Mouse (Mus musculus): Measurements from ENCODE around the gene Tmem53.
"Not testable (repeated sequence)": the region's sequence is repeated elsewhere in the genome, so short reads cannot be mapped to it uniquely, and the experiment has no call there.

The Tmem53 gene

DNA sequence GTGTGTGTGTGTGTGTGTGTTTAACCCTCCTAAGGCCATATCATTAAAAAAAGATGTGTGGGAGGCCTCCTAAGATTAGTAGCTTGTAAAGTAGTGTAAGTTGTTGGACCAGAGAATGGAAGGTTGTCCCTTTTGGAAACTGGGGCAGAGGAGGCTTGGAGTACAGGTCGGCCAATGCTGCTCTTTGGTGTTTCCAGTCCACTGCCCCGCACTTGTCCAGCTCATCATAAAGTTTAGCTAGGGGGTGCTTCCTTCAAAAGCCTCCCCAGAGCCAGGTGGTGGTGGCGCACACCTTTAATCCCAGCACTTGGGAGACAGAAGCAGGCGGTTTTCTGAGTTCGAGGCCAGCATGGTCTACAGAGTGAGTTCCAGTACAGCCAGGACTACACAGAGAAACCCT is 1.0 kb downstream of the Tmem53 start:
- no peak for DNase-seq

DNA sequence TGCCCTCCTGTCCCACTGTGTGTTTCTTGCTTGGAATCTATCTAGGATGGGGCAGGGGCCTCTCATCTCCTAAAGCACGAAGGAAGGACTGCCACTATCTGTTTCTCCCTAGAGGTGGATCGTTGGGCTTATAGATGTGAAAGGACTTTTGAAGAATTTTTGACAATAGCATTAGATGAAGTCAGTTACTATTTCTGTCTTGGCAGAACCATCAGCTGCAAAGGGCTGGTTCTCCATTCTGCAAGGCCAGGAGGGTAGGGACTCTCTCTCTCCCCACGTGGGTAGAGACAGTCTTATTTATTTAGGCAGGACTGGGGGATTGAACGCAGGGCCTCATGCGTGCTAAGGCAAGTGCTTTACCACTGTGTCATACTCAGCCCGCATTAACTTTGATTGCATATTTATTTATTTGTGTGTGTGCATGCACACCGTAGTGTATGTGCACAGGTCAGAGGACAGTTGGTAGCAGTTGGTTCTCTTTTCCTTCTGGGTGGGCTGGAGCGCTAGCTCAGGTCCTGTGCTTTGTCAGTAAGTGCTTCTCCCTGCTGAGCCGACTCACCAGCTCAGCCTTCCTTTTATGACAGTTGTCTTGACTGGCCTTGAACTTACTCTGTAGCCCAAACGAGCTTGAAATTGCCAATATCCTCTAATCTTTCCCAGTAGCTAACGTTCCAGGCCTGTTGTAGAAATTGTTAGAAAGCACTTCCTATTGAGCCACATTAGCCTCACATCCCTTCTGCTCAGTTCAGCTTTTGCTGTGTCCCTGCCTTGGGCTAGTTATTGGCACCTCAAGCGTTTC is 1.7 kb downstream of the Tmem53 start:
- no peak for DNase-seq

DNA sequence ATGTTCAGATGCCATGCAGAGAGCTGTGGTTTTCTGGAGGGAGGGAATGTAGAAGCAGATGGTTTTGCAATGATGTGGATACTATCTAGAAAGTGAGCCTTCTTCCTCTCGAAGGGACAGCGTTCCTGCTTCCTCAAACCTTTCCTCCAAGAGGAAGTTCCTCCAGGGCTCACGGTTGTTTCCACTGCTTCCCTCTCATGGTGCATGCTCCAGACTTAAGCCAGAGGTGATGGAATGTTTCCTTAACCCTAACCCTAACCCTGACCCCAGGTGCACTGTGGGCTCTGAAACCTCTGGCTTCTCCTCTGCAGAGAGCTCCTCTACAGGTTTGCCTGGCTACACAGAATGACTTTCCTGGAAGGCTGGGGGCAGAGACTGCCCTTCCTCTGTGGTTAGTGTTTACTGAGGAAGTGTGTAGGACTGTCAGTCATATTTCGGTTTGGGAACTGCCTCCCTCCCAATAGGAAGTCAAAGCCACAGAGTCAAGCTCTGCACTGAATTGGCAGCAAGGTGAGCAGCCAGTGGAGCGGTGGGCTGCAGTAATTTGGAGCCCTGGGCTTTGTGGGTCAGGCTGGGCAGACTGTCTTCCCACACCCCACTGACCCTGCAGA is 2.4 kb downstream of the Tmem53 start:
- DNase-seq, result no peak

DNA sequence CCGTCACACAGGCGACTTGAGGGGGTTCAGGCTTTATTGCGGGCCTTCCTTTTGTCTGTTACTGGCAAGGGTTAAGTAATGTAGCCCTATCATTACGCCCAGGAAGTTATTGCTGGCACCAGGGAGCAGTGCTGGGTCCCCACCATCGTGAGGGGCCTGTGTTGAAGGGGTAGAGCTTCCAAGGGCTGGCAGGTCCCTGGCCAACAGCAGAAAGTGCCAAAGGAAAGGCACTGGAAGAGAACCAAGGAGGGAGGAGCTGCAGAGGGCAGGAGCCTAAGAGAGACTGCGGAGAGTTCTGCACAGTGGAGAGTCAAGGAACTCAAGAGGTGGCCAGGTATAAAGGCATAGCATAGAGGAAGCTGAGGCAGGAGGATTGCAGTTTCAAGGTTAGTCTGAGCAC is 2.9 kb downstream of the Tmem53 start:
- DNase-seq, result no peak

DNA sequence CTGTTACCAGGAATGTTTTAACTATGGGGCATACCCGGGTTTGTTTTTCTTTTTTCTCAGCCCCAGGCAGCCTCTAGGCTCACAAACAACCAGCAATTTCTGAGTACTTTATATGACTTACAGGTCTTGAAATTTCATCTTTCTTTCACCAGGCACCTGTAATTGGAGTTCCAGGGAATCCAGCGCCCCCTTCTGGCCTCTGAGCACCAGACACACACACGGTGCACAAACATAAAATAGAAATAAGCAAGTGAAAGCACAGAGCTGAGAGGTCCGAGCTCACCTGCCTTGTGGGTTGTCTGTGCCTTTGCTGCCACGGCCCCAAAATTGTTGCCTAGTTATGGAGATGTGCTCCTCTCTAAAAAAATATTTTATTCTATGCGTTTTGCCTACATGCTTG is 8.2 kb downstream of the Tmem53 start:
- not testable (repeated sequence) for DNase-seq

DNA sequence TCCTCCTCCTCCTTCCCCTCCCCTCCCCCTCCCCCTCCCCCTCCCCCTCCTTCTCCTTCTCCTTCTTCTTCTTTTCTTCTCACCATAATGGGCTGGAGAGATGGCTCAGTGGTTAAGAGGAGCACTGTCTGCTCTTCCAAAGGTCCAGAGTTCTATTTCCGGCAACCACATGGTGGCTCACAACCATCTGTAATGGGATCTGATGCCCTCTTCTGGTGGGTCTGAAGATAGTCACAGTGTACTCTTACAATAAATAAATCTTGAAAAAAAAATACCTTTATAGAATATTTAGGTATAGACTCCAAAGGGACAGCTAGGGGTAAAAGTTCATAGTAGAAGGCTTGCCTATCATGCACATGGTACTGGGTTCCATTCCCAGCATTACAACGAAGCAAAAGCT is 9.5 kb downstream of the Tmem53 start:
- DNase-seq, result no peak

DNA sequence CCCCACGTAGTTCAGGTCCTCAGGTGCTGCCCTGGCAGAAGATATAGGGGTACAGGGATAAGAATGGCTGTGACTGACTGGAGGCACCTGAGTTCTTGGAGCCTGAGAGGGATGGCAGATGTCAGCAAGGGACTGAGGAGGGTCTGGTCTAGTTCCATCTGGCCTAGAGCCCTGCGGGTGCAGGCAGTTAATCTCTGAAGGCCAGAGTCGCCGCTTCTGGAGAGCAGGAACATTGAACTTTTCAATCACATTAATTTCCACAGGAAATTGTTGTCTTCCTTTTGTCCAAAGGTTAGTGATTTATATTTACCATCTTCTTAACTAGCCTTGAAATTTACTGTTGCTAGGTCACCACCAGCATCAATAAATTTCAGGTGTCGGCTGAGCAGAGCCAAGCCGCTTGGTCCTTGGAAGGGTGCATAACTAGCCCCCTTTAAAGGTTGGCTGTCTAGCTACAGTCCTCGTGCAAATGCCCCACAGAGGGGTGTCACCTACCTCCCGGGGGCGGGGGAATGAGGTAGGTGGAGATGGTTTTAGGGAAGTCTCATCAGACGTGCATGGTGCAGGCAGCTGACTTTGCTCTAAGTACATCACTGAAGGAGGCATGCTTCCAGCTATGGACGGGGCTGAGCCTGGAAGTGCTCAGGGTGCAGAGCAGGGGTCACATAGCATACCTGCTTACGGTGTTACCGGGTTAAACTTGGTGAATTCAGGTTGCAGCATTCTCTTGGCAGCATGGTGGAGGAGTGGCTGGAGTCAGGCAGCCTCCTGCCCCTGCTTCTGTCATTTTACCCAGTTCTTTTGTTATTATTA is 10.6 kb downstream of the Tmem53 start:
- DNase-seq, result no peak

DNA sequence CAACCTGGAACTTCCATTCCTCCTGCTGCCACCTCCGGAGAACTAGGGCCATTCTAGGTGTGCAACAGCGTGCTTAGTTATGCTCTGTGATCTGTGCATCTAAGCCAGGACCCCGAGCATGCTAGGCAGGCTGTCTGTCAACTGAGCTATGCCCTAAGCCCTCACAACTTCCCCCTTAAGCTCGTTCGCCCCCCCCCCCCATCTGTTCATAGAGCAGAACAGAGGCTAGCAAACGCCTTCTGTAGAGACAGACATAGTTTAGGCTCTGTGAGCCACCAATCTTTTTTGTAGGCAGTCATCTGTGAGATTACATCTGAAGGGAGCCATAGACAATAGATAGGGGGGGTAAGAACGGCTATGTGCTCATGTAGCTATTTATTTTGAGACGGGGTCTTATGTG is 11.2 kb downstream of the Tmem53 start:
- no peak for DNase-seq

DNA sequence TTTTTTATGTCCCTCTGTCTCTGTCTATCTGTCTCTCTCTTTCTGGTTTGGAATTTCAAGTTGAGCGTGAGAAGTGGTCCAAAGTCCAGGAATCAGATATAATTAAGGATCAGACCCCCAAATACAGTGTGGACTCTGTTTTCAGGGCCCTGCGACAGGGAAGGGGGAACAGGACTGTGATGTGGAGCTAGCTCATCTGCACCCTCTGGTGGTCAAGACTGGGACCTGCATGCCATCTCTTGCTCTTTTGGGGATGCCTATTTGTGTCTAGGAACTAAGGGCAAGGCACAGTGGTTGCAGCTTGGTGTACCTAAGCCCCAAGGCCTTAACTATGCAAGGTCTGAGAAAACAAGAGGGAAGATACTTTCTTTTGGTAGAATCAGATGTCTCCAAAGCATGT is 15.5 kb downstream of the Tmem53 start:
- peak; percentile 78 for DNase-seq

DNA sequence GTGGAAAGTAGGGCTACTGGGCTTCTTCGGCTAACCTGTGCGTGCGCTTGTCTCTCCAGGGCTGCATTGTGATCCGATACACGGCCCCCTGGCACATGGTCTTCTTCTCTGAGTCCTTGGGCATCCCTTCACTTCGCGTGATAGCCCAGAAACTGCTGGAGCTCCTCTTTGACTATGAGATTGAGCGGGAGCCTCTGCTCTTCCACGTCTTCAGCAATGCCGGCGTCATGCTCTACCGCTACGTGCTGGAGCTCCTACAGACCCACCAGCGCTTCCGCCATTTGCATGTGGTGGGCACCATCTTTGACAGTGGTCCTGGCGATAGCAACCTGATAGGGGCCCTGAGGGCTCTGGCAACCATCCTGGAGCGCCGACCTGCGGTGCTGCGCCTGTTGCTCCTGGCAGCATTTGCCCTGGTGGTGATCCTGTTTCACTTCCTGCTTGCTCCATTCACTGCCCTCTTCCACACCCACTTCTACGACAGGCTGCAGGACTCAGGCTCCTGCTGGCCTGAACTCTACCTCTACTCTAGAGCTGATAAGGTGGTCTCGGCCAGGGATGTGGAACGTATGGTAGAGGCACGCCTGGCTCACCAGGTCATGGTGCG is 16.2 kb downstream of the Tmem53 start:
- no peak for DNase-seq

DNA sequence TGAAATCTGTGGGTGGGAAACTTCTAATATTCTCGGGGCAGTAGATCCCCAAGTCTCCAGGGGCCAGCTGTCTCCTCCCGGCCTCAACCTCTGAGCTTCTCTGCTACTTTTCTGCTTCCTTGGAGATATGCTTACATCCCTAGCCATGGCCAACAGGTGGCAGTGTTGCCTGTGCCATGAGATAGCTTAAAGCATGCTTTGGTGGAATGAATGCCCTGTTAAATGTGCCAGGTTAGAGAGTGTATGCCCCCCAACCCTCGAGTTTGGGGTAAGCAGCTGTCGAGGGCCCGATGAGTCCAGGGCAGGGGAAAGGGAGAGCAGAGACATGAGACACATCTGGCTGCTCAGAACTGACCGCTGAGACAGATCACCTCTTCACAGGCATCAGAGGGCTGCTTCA is 18.5 kb downstream of the Tmem53 start:
- peak; percentile 81 for DNase-seq

DNA sequence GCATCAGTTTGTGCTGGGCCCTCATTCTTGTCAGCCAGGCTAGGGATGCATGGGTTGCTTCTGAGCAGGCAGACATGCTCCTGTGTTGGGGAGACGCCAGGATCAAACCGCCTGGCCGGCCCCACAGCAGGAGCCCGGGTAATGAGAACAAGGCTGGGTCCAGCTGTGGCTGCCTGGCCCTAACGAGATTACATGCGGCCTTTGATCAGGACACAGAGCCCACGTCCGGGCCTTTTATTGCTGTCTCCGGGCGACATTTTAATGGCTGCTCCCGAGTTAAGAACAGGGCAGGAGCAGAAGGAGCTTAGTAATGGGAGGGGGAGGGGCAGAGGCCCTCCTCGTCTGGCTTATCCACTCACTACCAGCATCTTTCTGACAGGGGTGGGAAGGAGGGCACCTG is 20.7 kb downstream of the Tmem53 start:
- no peak for DNase-seq

DNA sequence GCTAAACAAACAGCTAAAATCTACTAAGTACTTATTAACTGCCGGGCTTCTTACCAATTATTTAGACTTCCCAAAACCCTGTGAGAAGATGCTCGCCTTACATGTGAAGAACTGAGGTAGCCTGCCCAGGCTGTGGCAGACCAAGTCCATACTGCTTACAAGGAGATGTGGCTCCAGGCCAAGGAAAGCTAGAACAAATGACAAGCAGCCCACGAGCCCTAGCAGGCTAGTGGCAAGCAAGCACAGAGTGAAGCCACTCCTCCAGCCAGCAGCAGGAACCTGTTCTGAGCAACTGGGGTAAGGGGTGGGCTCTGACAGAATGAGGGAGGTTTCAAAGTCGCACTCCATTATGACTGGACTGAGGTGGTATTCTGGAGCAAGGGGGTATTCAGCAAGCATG is 23.0 kb downstream of the Tmem53 start:
- no peak for DNase-seq

DNA sequence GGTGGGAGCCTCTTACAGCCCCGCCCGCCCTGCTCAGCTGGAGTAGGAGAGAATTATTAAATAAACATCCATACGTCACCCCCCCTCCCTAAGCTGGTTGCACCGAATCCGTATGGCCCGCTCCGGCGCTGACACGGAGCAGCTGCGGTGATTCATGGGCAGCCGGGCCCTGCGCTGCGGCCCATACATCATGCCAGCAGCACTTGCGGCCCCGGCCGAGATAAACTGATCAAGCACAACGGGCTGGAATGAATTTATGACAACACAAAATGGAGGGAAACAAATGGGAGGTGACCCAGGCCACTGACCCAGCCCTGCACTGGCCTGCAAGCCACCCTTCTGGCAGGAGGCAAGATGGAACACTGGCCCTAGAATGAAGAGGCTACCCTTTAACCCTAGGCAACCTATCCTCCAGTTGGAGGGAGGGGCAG is 24.5 kb downstream of the Tmem53 start:
- no peak for DNase-seq

DNA sequence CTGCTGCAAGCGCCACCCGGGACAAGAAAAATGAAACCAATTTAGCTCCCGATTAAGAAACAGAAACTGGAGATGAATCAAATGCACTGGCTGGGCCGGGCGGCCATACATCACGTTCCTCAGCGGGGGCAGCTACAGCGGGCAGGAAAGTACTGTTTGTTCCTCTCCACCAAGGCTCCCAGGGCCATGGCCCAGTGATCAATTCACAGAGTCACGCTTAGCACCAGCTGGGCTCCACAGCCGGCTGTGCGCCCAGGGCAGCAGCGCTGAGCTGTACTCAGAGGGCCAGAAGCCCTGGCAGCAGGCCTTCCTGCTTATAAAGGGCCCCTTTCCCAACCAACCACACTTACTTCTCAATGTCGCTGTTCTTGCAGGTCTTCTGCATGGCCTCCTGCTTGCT is 25.3 kb downstream of the Tmem53 start:
- no peak for DNase-seq

DNA sequence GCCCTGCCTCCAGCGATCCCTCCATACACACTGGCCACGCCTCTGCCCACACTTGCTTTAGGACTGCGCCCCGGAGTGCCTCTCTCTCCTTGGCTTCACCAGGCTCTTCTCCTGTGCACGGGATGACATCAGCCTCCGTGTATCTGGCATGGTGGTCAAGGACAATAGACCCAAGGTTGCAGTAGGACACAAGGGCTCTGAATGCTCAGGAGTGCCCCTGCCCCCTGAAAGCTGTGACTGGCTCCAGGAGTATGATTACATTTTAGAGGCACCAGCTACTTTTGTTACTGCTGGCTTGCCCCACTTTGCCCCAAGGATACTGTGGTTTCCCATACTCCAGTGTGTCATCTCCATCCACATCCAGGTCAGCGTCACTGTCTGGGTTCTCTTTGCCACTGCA is 25.9 kb downstream of the Tmem53 start:
- DNase-seq, result no peak

DNA sequence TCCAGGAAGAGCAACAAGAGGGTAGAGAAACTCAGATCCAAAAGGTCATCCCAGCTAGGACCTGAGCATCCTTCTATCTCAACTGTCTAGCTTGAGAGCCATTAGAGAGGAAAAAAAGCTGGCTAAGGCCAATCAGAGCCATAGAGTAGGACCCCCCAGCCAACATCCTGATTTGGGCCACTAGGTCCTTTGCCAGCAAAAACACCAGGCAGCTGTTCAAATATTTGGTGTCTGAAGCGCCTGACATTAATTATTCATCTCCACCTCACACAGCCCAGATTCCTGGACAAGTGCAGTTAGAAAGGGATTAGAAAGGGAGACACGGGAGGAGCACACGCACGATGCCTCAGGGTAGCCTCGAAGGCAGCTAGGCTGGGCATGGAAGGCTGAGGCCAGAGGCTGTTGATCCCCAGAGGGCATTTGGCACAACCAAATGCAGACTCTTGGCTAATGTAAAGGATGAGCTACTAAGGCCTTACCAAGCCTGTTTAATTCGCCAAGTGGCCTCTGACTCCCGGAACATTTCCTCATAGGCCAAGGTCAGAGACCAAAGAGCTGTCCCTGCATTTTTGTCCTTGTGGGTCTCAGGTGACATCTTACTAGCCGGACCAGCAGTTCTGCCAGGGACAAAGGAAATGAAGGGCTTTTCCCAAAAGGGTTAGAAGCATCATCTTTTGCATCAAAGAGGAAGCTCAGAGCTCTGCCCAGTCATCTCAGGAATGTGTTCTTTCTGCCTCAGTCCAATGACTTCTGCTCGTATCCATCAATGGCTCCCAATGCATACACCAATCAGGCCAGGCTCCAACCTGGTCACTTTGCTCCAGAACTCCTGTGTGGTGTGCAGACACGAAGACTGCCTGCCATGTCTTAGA is 26.9 kb downstream of the Tmem53 start:
- DNase-seq, result no peak

DNA sequence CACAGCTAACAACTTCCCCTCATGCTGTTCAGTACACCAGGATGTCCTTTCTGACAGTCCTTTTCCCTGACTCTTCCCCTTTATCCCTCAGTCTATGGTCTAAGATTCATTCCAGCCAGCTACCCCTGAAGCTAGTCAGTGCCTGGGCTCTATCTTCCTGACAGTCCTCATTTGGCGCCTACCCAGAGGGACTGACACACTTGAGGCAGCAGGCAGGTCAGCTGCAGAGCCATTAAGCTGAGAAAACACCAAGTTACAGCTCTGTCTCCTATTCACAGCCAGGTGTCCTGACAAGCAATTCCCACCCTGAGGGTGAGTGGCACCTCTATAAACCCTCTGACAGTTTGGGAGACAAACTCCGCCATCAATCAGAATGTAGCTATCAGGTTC is 27.5 kb downstream of the Tmem53 start:
- DNase-seq, result no peak

DNA sequence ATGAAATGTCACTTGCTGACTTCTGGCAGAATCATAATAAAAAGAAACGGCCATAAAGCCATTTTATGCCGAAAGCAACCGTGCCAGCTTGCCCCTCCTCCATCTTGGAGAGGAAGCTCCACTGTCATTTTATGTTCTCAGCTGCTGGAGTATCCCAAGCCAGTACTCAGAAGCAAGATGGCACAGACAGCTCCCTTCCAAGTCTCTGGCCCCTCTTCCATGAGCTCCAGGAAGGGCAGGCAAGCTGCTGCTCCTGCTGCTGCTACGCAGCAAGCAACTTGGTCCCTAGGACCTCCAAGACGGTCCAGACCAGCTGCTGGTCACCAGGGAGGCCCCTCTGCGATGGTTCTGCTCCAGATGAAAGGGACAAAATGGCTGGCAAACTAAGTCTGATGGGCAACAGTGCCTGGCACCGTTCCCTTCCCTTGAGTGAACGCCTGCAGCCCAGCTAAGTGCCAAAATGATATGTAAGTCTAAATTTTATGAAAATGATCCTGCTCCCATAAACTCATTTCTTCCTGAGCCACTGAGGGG is 28.7 kb downstream of the Tmem53 start:
- DNase-seq, result no peak

DNA sequence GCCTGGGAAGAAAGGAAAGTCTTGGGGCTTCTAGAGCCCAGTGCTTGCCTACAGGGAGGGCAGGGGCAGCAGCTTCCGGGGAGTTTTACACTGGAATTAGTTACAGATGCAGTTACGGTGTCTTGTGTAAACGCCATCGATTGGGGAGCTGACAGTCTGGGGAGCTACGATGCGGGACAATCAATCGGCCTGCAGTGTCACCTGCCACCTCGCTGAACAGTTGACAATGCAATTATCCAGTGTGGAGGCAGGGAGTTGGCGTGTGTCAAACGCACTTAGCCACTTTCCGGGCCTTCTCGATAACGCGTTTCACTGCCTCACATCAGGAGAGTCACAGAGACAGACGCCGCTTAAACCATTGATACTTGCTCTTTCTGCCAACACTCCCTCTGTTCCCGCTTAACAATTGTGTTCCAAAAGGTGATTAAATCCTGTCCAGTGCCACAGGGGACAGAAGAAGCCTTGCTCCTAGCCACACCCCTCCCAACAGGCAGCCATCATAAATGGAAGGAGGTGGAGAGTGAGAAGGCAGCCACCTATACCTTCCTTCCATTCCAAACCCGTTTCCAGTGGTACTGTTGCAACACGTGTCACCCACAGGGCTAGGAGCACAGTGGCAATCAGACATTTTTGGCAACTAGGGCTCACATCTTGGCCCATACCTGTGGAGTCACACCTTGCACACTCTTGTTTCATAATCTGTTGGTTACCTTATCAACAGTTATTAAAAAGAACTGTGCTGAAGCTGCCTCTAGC is 29.5 kb downstream of the Tmem53 start:
- no peak for DNase-seq

Measured in liver (tissue).